Mouse (Mus musculus) lung, postnatal 0 days (tissue): Measurements from ENCODE around the gene 9930111J21Rik2.

Experiments used
- CTCF ChIP-seq: IDR thresholded peaks from 2 replicates; pipeline ENCODE4 v1.5.1; 2016; ENCODE audit warnings: antibody characterized with exemption, mild to moderate bottlenecking
- EP300 ChIP-seq: IDR thresholded peaks from 2 replicates; pipeline ENCODE4 v1.6.1; 2016; ENCODE audit warnings: antibody characterized with exemption, mild to moderate bottlenecking, control low read depth

GRCm38 (mm10) chr11:49089735-49090507 lies 38.9 kb upstream of the 9930111J21Rik2 start:
- TF ChIP-seq CTCF (no peak), EP300 (no peak)
